Mouse (Mus musculus): ENCODE data around the gene Prkcd.

Gene Prkcd

DNA sequence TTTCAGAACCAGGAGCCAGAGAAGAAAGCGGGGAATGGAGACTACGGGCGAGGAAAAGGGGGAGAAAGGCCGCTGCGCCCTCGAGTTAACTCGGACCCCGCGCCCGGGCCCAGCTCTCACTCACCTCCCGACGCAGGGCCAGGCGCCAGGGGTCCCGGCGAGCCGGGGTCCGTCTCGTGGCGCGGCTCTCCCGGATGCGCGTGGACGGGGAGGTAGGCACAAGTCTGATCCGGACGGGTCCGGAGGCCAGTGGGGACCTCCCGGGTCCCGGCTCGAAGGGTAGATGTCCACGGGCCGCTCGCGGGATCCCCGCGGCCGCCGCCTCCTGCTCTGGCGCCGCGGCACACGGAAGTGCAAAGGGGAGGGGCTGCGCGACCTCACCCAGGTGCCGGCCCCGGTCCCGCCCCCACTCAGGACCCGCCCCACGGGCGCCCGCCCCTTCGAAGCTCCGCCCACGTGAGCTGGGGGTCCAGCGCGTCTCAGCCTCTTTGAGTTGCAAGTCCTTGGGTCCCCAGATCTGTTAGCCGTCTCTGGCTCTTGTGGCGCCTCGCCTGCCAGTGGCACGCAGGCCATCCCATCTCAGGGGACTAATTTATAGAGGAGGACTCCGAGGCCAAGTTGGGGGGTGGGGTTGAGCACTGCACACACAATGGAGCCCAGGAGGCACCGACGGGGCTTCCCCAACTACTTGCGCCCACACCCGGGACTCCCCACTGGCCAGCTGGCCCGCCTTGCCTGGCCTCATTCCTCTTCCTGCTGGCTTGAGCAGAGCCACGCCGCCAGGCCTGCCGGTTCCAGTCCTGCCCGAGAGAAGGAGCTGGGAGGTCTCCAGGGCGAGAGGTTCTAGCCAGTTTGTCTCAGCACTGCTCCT lies at the start of gene Prkcd:
Gene Prkcd (minus strand): TSS at position 355 of the 871 bp plus-strand sequence.
- peak; percentile 78 for DNase-seq (ENCODE audit: low read depth)

DNA sequence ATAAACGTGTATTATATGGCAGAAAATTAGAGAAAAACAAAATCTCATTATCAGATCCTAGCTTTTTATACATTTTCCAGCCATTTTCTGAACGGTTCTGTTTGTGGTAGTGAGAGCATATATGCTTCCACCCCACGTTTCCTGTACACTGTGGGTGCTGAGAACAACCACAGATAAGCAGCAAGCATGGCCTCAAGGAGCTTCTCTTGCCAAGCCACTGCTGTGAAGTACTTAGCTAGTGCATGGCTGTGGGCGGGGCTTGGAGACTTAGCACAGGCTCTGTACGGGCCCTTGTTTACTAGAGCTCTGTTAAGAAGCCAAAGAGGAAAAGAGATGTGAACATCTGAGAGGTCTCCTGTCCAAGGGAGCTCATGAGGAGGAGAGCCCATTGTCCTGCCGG lies 48.9 kb upstream of the Prkcd start:
- DNase-seq (ENCODE audit: low read depth): no peak

DNA sequence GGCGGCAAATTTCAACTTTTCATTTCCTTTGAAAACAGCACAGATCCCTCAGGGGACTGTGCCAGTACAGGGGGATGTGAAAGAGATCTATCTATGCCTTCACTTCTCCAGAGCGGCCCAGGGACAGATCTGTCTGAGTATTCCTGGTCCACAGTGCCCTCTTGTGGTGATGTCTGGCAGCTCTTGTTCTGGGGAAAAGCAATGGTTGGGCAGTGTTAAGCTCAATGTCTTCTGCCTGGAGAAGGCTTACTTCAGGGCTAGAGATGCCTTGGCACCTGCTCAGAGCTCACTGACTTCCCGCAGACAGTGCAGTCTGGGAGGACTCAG lies 45.9 kb upstream of the Prkcd start:
- DNase-seq (ENCODE audit: low read depth): peak; percentile 89

DNA sequence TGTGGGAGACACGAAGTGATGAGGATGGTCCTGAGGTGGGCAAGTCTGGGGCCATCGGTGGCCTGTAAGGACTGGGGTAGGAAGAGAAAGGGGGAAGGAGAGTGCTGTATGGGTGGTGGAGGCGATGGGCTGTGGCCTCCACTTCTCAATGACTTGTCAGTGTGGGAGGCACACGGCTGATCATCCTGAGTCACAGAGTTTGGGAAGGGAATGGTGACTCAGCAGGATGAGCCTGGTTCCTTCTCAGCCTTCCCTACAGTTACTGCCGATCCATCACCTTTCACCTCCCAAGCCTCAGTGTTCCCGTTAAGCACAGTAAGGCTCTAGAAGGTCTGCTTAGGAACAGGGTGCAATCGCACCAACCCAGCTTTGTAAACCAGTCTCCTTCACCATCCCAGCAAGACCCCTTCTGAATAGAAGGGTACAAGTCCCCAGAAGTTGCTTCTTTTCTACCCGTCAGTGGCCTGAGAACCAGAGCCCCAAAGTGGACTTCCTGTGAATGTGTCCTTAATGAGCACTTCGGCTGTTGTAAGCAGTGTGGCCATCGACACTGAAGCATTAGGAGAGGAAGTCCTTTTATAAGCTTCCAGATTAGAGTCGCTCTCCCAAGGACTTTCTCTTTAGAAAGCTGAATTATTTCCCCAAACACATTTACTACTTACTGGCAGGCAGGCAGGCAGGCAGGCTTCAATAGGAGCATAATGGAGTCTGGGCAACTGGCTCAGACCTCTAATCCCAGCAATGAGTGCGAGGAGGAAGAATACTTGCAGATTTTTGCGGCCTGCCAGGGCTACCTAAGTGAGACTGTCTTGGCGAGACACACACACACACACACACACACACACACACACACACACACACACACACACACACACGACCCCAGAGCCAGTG lies 45.3 kb upstream of the Prkcd start:
- no peak for DNase-seq (ENCODE audit: low read depth)

DNA sequence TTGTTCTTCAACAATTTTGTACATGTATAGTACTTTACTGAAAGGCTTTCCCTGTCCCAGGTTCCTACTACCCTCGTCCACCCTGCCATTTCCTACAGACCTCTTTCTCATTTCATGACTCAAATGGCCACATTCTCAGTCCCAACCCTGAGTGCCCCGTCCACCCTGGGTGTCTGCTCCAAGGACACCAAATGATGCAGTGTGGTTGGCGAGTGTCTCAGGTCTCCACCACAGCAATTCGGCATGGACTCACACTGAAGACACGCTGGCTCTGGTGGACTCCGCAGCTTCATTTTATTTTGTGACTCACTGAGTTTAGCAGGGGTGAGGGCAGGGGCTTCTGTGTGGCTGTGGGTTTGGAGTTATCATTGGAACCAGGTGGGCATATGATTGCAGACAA lies 44.2 kb upstream of the Prkcd start:
- DNase-seq (ENCODE audit: low read depth): no peak

DNA sequence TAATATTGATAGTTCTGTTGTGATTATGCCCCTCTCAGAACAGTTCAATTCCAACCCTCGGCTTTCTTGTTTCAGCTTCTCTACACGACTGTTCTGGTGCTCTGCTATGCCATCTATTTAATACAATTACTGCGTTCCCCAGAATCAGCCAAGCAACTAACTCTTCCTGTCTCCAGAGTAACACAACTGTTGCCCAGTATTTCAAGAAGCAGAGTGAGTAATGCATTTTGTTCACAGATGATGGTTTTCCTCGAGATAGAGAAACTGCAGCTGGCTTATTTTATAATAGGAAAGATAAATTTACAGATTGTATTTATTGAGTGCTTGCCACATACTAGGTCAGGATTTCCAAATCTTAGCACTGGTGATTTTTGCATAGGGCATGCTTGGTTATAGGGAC lies 40.6 kb upstream of the Prkcd start:
- DNase-seq (ENCODE audit: low read depth): no peak

DNA sequence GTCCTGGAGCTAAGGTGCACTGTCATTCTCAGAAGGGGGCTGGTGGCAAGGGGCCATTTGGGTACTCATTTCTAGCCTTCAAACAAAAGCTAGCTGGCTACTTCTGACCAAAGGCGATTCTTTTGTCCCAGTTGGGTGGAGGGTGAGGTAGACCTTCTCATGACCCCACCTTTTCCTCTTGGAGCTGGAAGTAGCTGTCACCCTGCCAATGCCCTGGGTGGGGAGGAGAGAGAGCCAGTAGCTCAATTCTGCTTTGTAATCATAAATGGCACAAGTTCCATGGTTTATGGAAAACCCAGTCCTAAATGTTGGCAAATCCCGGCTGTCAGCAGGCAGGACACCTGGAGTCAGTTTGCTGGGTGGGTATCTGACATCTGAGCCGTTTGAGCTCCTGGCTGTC lies 40.1 kb upstream of the Prkcd start:
- no peak for DNase-seq (ENCODE audit: low read depth)

DNA sequence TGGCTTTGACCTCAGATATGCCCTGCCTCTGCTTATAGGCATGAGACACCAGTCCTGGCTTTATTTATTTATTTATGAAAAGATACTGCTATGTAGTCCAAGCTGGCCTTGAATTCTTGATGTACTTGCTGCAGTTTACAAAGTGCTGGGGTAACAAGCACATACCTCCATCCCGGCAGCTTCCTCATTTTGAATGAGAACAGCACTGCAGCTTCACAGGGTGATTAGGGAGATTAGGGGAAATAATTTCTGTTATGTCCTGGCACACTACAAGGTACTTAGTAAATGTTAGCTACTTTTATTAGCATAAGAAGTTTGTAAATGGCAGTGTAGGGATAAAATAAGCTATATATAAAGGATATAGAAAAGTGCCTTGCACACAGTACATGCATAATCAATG lies 29.5 kb upstream of the Prkcd start:
- DNase-seq (ENCODE audit: low read depth): no peak

DNA sequence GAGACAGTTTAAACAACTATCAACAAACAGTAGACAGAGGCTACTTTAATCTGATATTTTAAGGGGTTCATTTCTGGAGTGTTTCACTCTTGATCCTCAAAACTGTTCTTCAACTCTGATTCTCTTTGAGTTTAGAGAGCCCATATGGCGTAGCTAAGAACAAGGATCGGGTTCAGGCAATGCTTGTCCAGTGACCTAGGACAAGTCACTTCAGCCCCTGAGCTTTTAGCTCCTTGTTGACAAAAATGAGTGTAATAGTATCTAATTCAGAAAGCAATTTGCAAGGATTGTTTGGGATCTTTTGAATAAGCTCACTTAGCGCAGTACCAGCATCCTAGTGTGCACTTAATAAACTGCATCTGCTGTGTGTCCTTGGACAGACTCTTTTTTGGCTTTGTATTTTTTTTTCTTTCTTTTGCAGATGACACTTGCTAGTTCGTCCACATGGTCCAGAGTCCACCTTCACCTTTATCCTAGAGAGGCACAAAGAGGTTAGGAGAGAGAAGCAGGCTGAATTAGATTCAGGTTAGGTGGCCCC lies 28.8 kb upstream of the Prkcd start:
- DNase-seq (ENCODE audit: low read depth): no peak

DNA sequence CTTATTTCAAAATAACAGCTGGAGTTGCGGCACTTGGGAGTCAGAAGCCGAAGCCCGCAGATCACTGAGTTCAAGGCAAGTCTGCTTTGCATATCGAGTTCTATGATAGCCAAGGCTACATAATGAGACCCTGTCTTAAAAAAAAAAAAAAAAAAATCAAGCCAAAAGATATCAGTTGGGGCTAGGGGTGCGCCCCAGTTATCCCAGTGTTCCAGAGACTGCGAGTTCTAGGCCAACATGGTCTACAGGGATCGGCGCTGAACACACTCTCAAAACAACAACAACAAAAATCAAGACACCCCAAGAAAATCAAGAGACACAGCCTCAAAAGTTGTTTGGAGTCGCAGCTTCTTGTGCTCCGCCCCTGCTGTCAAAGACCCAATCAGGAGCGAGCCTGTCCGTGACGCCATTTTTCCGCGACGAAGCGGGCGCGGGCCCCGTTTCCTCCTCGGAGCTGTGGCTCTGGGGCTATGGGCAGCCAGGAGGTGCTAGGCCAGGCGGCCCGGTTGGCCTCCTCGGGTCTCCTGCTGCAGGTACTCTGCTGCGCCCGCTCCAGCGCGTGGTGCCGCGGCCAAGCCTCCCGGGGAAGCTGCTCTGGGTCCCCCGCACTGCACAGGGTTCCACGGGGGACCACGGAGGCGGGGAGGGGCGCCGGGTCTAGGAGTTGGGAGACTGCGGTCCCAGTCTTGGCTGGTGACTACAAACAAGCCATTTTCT lies 28.1 kb upstream of the Prkcd start, which contains the start of gene Rft1:
Gene Rft1 (plus strand): TSS at position 418 of the 717 bp plus-strand sequence.
- peak; percentile 94 for DNase-seq (ENCODE audit: low read depth)

DNA sequence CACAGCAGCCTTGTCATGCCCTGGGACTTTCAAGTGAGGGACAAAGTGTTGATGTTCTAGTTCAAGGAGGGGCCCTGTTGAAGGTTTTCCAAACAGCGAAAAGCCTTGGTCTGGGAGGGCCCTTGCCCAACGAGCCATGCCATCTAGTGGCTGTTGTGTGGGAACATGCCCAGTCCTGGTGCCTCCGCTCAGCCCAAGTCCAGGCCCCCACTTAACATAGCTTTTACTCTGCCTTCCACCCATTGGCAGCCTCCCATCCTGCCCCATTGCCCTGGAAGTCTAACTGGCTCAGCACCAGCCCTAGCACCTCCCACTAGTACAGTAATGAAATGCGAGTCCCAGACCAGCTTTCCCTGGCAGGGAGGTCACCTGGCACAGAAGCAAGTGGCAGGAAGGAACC lies 25.0 kb upstream of the Prkcd start:
- DNase-seq (ENCODE audit: low read depth): peak; percentile 32

DNA sequence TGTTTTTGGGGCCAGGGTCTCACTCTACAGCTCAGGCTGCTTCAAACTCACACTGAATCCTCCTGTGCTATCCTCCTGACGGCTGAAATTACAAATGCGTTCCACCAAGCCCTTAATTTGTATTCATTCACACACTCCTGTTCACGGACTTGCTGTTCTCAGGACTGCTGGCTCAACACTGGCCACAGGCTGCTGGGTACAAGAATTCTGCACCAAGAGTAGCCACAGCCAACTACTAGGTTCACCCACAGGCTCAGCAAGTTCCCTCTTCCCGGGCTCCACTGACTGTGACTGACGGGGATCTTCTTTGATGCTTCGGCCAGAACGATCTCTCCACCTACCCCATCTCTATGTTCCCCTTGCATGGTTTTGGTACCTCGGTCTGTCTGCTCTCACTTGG lies 23.7 kb upstream of the Prkcd start:
- DNase-seq (ENCODE audit: low read depth): no peak

DNA sequence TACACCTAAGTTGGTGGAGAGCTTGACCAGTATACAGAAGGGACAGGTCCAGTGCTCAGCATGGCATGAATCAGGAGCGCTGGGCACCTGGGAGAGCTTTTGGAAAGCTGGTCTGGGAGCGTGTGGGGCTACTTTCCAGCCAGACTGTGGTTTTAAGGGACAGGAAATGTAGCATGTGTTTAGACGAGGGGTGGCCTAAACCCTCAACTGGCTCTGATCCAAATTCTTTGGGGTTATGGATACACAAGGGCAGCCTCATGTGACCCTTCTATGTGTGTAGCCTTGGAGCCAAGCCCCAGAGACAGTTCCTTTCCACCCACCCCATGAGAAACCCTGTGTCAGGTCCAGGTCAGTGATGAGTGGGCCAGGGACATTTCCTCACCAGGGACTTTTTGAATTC lies 22.5 kb upstream of the Prkcd start:
- no peak for DNase-seq (ENCODE audit: low read depth)

DNA sequence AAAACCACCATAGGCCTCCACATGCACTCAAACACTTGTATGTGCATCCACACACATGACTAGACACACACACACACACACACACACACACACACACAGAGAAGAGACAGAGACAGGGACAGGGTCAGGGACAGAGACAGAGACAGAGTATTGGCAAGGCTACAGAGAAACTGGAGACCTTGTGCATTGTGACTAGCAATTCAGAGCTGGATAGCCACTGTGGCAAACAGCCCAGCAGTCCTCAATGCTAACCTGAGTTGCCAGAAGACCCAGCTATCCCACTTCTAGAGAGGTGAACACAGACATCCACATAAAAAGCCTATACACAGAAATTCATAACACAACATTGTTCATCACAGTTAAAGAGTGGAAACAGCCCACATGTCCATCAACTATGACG lies 20.5 kb upstream of the Prkcd start:
- DNase-seq (ENCODE audit: low read depth): no peak

DNA sequence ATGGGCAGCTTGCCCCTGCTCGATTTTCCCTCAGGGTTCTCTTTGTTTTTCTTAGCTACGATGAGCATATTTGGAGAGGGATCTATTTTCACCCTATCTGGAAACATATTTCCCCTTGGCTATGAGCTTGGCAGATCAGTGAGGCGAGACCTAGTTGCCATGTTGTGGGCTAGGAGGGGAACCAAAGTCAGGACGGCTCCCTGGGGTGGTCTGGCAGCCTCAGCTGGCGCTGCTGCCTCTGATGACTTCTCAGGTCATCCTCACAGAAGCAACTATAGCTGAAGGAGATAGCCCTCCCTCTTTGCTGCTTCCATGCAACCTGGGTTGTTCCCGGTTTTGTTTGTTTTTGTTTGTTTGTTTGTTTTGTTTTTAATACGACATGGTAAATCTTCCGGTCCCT lies 19.1 kb upstream of the Prkcd start:
- DNase-seq (ENCODE audit: low read depth): no peak

DNA sequence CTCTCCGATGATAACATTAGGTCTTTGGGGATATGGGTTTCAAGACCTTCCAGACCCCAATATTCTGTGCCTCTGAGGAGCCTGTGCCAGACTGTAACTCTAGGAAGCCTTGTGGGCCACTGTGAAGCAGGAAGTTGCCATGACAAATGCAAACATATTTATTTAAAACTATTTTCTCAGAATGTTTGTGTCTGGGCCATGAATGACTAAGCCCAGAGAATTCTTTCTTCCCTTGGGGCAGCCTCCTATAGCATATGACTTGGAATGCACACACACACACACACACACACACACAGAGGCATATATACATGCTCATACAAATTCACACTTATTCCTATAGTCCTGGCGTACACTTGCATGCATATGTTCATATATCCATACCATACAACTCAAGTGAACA lies 18.0 kb upstream of the Prkcd start:
- DNase-seq (ENCODE audit: low read depth): no peak

DNA sequence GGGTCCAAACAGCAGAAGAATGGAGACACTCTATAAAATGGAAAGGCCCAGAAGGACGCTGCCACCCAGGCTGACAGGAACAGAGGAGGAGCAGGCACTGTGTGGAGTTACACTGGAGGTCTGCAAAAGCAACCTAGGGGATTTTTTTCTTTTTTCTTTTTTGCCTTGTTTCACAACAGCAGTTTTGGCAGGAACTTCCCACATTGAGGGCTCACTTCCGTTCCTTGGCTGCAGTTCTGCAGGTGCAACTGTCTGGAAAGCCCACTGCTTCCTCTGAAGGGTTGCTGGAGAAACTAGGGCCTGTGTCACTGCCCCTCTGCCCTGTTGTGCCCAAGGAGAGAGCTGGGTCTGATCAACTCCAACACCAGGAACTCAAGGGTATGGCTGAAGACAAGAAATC lies 15.7 kb upstream of the Prkcd start:
- DNase-seq (ENCODE audit: low read depth): no peak

DNA sequence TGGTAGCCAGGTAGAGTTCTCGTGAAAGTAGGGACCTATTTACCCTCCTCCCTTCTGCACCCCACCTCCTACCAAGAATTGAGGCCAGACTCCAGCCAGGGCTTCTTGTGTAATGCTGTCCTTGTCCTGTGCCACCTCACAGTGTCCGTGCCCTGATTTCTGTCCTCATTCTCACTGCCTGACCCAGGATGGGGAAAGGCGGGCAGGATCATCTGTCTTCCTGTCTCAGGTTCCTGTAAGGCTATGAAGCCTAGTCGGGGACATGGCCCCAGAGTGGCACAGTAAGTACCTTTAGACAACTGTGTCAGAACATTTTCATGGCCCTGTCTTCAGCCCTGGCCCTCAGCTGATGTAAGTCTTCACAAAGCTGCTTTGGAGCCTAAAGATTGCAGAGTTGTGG lies 12.7 kb upstream of the Prkcd start:
- DNase-seq (ENCODE audit: low read depth): no peak

DNA sequence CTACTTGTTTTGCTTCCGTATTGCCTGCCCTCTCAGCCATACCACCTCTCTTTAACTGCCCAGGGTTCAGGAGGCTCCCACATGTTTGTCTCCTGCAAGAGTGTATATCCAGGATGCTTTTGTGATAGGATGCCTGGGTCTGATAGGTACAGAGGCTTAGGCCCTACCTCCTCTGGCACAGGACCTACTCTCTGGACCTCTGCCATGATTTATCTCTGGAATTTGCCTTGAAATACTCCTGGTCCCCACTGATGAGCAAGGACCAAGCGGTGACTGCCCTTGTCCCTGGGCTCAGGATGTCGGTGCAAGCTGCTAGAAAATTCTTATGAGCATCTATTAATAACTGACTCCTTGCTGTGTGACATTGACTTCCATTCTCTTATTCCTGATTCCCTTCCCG lies 12.0 kb upstream of the Prkcd start:
- no peak for DNase-seq (ENCODE audit: low read depth)

DNA sequence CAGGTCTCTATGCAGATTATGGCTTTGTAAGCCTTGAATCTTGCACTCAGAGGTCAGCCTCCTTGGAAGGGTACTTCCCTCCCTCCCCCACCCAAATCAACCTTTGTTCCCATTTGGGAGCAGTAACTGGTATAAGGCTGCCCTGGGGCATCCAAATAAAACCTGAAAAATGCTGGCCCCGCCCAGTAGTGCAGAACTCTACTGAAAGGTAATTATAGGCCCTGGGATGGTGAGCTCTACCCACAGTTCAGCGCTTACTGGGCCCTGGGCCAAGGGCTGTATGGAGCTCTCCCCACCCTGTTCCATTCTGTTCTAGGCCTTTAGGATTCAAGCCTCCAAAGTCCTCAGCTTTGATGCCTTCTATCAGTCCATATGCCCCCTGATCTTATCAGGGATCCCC lies 11.1 kb upstream of the Prkcd start:
- DNase-seq (ENCODE audit: low read depth): no peak

DNA sequence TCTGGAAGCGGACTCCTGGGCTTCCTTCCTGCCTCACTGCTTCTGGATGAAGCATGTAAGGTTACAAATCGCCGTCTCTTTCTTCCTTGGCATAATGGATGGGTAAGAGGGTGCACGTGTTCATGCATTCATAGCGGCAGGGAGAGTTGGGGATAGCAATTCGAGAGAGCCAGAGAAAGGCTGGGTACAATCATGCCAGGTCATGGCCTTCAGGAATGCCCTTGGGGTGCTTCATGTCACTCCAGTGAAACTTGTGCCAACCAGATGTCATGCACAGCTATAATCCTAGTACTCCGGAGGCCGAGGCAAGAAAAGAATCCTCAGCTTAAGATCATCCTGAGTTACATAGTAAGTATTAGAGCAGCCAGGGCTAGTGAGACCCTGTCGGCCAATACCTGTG lies 10.5 kb upstream of the Prkcd start:
- no peak for DNase-seq (ENCODE audit: low read depth)

DNA sequence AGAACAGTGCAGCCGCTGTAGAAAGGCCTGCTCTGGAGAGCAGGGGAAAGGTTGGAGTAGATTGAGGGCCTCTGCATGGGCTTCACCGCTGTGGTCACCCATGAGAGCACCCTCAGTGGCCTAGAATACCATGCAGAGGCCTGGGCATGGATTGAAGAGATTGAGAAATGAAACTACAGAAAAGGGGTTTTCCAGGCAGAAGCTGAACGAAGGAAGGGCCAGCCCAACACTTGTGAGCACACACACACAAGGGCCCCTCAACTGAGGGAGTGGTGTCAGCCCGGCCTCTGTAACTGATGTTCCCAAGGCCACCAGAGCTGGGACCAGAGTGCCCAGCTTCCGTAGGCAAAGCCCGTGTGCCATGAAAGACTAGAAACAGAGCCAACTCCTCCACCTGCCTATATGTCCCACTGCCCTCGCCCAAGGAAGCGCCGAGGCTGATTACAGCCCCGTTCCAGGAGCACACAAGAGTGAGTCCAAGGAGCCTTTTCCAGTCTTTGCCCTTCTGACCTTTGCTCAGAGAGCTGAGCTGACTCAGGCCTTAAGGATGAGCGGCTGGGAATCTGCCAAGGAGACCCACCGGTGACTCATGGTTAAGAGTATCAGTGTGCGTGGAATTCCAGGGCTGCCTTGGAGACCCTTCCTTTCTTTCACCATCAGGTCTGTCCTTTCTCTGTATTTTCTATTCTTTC lies 9.4 kb upstream of the Prkcd start:
- DNase-seq (ENCODE audit: low read depth): no peak

All from c-Kit-positive CD71-negative TER-119-negative erythroid progenitor cells, embryonic 14.5 days (primary cell).